Mouse (Mus musculus) gastrocnemius, postnatal 36 days (tissue): ENCODE results near the gene Tshz2. TPM values are rescaled to one million over a fixed set of nuclear protein-coding genes. Genes with fewer than 3 reads are reported as not detected.

Source experiments
- DNase-seq, 2 experiments: peaks; one replicate each; pipeline ENCODE4 v3.0.0; 2022
- intact Hi-C: fragments of 180-260 bp; cut with DNase I; formaldehyde crosslinking; loops from one replicate; pipeline ENCODE4 v1.15.1; 2025
- total RNA-seq, 2 experiments: library from RNA; stranded (reverse); gene quantifications; 2 replicates each; pipeline ENCODE4 v1.2.3; 2021

Gene Tshz2
- total RNA-seq, 2 experiments from 2014 or later = 9.4 to 10.7 TPM

- no peak for DNase-seq
- intact Hi-C loops = no loop called here
These were observed 57.2 kb downstream of the Tshz2 start for GRCm38 (mm10) chr2:169690054-169690453.

GRCm38 (mm10) chr2:169694494-169694893, 61.7 kb downstream of the Tshz2 start:
- intact Hi-C loops = no loop called here
- DNase-seq = no peak

- no peak for DNase-seq
- intact Hi-C loops = no loop called here
These were observed 62.2 kb downstream of the Tshz2 start for GRCm38 (mm10) chr2:169695025-169695424.

- intact Hi-C loops = no loop called here
These were observed 66.3 kb downstream of the Tshz2 start for GRCm38 (mm10) chr2:169699141-169699540.

GRCm38 (mm10) chr2:169699862-169700511, 67.2 kb downstream of the Tshz2 start:
- peak; percentile 42 to 51 for DNase-seq
- intact Hi-C loops = no loop called here

More at GRCm38 (mm10) chr2:169699141-169699540, 66.3 kb downstream of the Tshz2 start:
- no peak for DNase-seq

- intact Hi-C loops = no loop called here
- no peak for DNase-seq
These were observed 70.1 kb downstream of the Tshz2 start for GRCm38 (mm10) chr2:169702725-169703486.

- intact Hi-C loops = no loop called here
- no peak for DNase-seq
These were observed 89.0 kb downstream of the Tshz2 start for GRCm38 (mm10) chr2:169721793-169722326.

GRCm38 (mm10) chr2:169722341-169722740, 89.5 kb downstream of the Tshz2 start:
- intact Hi-C loops = no loop called here

GRCm38 (mm10) chr2:169723645-169724462, 91.0 kb downstream of the Tshz2 start:
- intact Hi-C loops = no loop called here
- DNase-seq = no peak

More at GRCm38 (mm10) chr2:169722341-169722740, 89.5 kb downstream of the Tshz2 start:
- DNase-seq = no peak

- no peak for DNase-seq
- intact Hi-C loops = no loop called here
These were observed 96.0 kb downstream of the Tshz2 start for GRCm38 (mm10) chr2:169728651-169729280.

GRCm38 (mm10) chr2:169730551-169730996, 97.8 kb downstream of the Tshz2 start:
- intact Hi-C loops = no loop called here
- DNase-seq = peak; percentile 48 to 50

- no peak for DNase-seq
- intact Hi-C loops = no loop called here
These were observed 101.2 kb downstream of the Tshz2 start for GRCm38 (mm10) chr2:169734053-169734452.

GRCm38 (mm10) chr2:169735475-169736406, 102.9 kb downstream of the Tshz2 start:
- intact Hi-C loops = no loop called here
- no peak for DNase-seq

- intact Hi-C loops = no loop called here
These were observed 108.2 kb downstream of the Tshz2 start for GRCm38 (mm10) chr2:169740996-169741395.

GRCm38 (mm10) chr2:169742791-169743190, 110.0 kb downstream of the Tshz2 start:
- intact Hi-C loops = no loop called here
- no peak for DNase-seq

More at GRCm38 (mm10) chr2:169740996-169741395, 108.2 kb downstream of the Tshz2 start:
- no peak for DNase-seq

- no peak for DNase-seq
- intact Hi-C loops = no loop called here
These were observed 110.5 kb downstream of the Tshz2 start for GRCm38 (mm10) chr2:169743294-169743693.

GRCm38 (mm10) chr2:169743910-169744309, 111.1 kb downstream of the Tshz2 start:
- intact Hi-C loops = no loop called here
- no peak for DNase-seq

- intact Hi-C loops = no loop called here
- DNase-seq = peak in 1 of 2 experiments; percentile 4
These were observed 114.4 kb downstream of the Tshz2 start for GRCm38 (mm10) chr2:169747114-169747642.
